Mouse (Mus musculus) CH12.LX (cell line): Measurements from ENCODE around the gene Rtn4rl1. TPM values are rescaled to one million over a fixed set of nuclear protein-coding genes. Genes with fewer than 3 reads are reported as not detected.

ENCODE experiments used
- DNase-seq: peaks from one replicate; pipeline ENCODE4 v3.0.0-alpha.2; 2013; ENCODE audit errors: extremely low read depth
- H3K27ac ChIP-seq: 2 replicates; pipeline ENCODE4 v1.5.1; 2012; ENCODE audit warnings: low read depth, mild to moderate bottlenecking, control low read depth, moderate library complexity; ENCODE audit not compliant: insufficient read depth
- H3K27me3 ChIP-seq: replicated peaks from 2 replicates; pipeline ENCODE3; 2012; ENCODE audit warnings: inconsistent platforms
- H3K36me3 ChIP-seq, 2 experiments: replicated peaks in 1 of 2; 2 replicates each; pipeline versions ENCODE3 to v1.6.1; 2012; ENCODE audit warnings: inconsistent platforms in 1 of 2, low read length in 1 of 2, mild to moderate bottlenecking in 1 of 2, mixed read lengths in 1 of 2, moderate library complexity in 1 of 2; ENCODE audit not compliant: control insufficient read depth in 1 of 2, insufficient read depth in 1 of 2
- H3K4me1 ChIP-seq, 2 experiments: 2 replicates each; pipeline ENCODE4 v1.6.1; 2012; ENCODE audit warnings: inconsistent platforms in 1 of 2, moderate library complexity in 1 of 2; ENCODE audit not compliant: insufficient read depth in 2 of 2, control insufficient read depth in 1 of 2
- H3K4me2 ChIP-seq: 2 replicates; pipeline ENCODE4 v1.6.1; 2012; ENCODE audit warnings: low read depth, mild to moderate bottlenecking, control low read depth; ENCODE audit not compliant: poor library complexity, insufficient read depth, severe bottlenecking
- H3K4me3 ChIP-seq, 3 experiments: fragments of 150-350 bp in 1 of 3; sonication (generic) in 1 of 3; replicated peaks in 1 of 3; 2 replicates each; pipeline versions ENCODE3 to v1.5.1; 2011 to 2012; ENCODE audit warnings: low read depth in 2 of 3, low read length in 2 of 3, mild to moderate bottlenecking in 2 of 3, moderate library complexity in 2 of 3, control low read depth in 1 of 3, improper control_type of control experiment in 1 of 3, inconsistent platforms in 1 of 3, mixed read lengths in 1 of 3; ENCODE audit not compliant: poor library complexity in 1 of 3
- H3K79me2 ChIP-seq: replicated peaks from 2 replicates; pipeline ENCODE4 v1.6.1; 2012; ENCODE audit warnings: mild to moderate bottlenecking, moderate library complexity; ENCODE audit not compliant: control insufficient read depth, poor library complexity, insufficient read depth, severe bottlenecking; ENCODE audit errors: extremely low read depth
- H3K9ac ChIP-seq: 2 replicates; pipeline ENCODE4 v1.6.1; 2012; ENCODE audit warnings: low read depth, mild to moderate bottlenecking, control low read depth, moderate library complexity; ENCODE audit not compliant: insufficient read depth
- H3K9me3 ChIP-seq: replicated peaks from 2 replicates; pipeline ENCODE3; 2012; ENCODE audit warnings: low read length, inconsistent platforms, mixed read lengths
- BHLHE40 ChIP-seq: IDR thresholded peaks from 2 replicates; pipeline ENCODE4 v1.6.1; 2011; ENCODE audit warnings: mild to moderate bottlenecking, low read depth, low read length, improper control_type of control experiment
- CHD2 ChIP-seq: IDR thresholded peaks from 2 replicates; pipeline ENCODE4 v1.6.1; 2011; ENCODE audit warnings: low read length, improper control_type of control experiment
- CTCF ChIP-seq, 2 experiments: IDR thresholded peaks in 1 of 2; conservative IDR thresholded peaks in 1 of 2; 2 replicates each; pipeline ENCODE4 v1.5.1; 2011 to 2012; ENCODE audit warnings: low read depth in 2 of 2, low read length in 2 of 2, improper control_type of control experiment in 1 of 2, inconsistent platforms in 1 of 2, mild to moderate bottlenecking in 1 of 2, moderate library complexity in 1 of 2
- GABPA ChIP-seq: IDR thresholded peaks from 2 replicates; pipeline ENCODE4 v1.6.1; 2012; ENCODE audit warnings: low read depth, low read length, improper control_type of control experiment, inconsistent platforms; ENCODE audit not compliant: insufficient replicate concordance
- HCFC1 ChIP-seq: IDR thresholded peaks from 2 replicates; pipeline ENCODE4 v1.6.1; 2012; ENCODE audit warnings: low read depth, mild to moderate bottlenecking, inconsistent platforms, low read length, improper control_type of control experiment
- JUN ChIP-seq: IDR thresholded peaks from 2 replicates; pipeline ENCODE4 v1.6.1; 2011; ENCODE audit warnings: low read depth, mild to moderate bottlenecking, low read length, improper control_type of control experiment, moderate library complexity; ENCODE audit not compliant: insufficient read depth
- JUND ChIP-seq: conservative IDR thresholded peaks from 2 replicates; pipeline ENCODE4 v1.6.1; 2011; ENCODE audit warnings: low read depth, low read length, improper control_type of control experiment
- MAFK ChIP-seq: IDR thresholded peaks from 2 replicates; pipeline ENCODE4 v1.6.1; 2011; ENCODE audit warnings: low read length, improper control_type of control experiment; ENCODE audit not compliant: insufficient replicate concordance
- MYC ChIP-seq: IDR thresholded peaks from 2 replicates; pipeline ENCODE4 v1.6.1; 2011; ENCODE audit warnings: low read depth, mild to moderate bottlenecking, improper control_type of control experiment, low read length
- NRF1 ChIP-seq: IDR thresholded peaks from 2 replicates; pipeline ENCODE4 v1.6.1; 2014; ENCODE audit warnings: low read depth, mild to moderate bottlenecking, inconsistent platforms, low read length, improper control_type of control experiment, moderate library complexity
- PAX5 ChIP-seq: IDR thresholded peaks from 2 replicates; pipeline ENCODE4 v1.6.1; 2012; ENCODE audit warnings: low read length, inconsistent platforms, mixed read lengths
- POLR2AphosphoS2 ChIP-seq: IDR thresholded peaks from 2 replicates; pipeline ENCODE4 v1.6.1; 2011; ENCODE audit warnings: low read depth, low read length, improper control_type of control experiment
- RAD21 ChIP-seq: IDR thresholded peaks from 2 replicates; pipeline ENCODE4 v1.6.1; 2011; ENCODE audit warnings: low read depth, mild to moderate bottlenecking, low read length, improper control_type of control experiment, moderate library complexity
- TCF12 ChIP-seq: IDR thresholded peaks from 2 replicates; pipeline ENCODE4 v1.6.1; 2014; ENCODE audit warnings: low read depth, mild to moderate bottlenecking, inconsistent platforms, low read length, improper control_type of control experiment
- UBTF ChIP-seq: IDR thresholded peaks from 2 replicates; pipeline ENCODE4 v1.6.1; 2012; ENCODE audit warnings: low read depth, mild to moderate bottlenecking, inconsistent platforms, low read length, improper control_type of control experiment, moderate library complexity
- ZC3H11A ChIP-seq: IDR thresholded peaks from 2 replicates; pipeline ENCODE4 v1.6.1; 2012; ENCODE audit warnings: low read depth, mild to moderate bottlenecking, inconsistent platforms, low read length, improper control_type of control experiment
- ZMIZ1 ChIP-seq: IDR thresholded peaks from 2 replicates; pipeline ENCODE4 v1.6.1; 2012; ENCODE audit warnings: low read depth, mild to moderate bottlenecking, inconsistent platforms, low read length, improper control_type of control experiment
- ZNF384 ChIP-seq: IDR thresholded peaks from 2 replicates; pipeline ENCODE4 v1.6.1; 2012; ENCODE audit warnings: low read depth, low read length, improper control_type of control experiment, inconsistent platforms
- dilution Hi-C: fragments of 300-500 bp; cut with MboI; formaldehyde crosslinking; loops from 2 replicates; pipeline ENCODE4 v1.14.3; 2020; ENCODE audit warnings: low sequenced_read_pairs; ENCODE audit not compliant: extremely low pct_unique_long_range_greater_than_20kb, extremely low pct_ligation_motif_present
- in situ Hi-C: fragments of 300-500 bp; cut with MboI; formaldehyde crosslinking; loops from 3 replicates; pipeline ENCODE4 v1.14.3; 2019; ENCODE audit warnings: low sequenced_read_pairs, low pct_ligation_motif_present, low pct_unique_long_range_greater_than_20kb, mixed read lengths
- polyA plus RNA-seq: library from polyadenylated mRNA; unstranded; fragments of >175 nt; gene quantifications from 2 replicates; pipeline ENCODE4 v1.2.1, GENCODE M21; 2012; ENCODE audit warnings: low read depth; ENCODE audit not compliant: insufficient read length
- total RNA-seq, 2 experiments: library from RNA; depleted of rRNA; stranded (reverse); fragments of 300-350 nt in 1 of 2; fragments of >200 nt in 1 of 2; gene quantifications; 2 replicates each; pipeline ENCODE4 v1.2.3; 2012 to 2014

Gene Rtn4rl1
- total and polyA plus RNA-seq, 3 experiments: 0.04 to 0.09 TPM; not detected in 1

- no peak overlapping the region for H3K4me3 ChIP-seq
- no peaks in the 10 kb centered on the region for H3K9me3 ChIP-seq
- dilution Hi-C loops (no loop called here), in situ Hi-C loops (no loop called here)
- DNase-seq: no peak
- no peak overlapping the region for H3K27ac ChIP-seq
- H3K36me3 ChIP-seq: no peaks in the 10 kb centered on the region
- H3K4me1 ChIP-seq: peaks cover 11 to 33% of the 10 kb centered on the region in 2 experiments
- TF ChIP-seq HCFC1 (no peak), NRF1 (no peak), CHD2 (no peak), JUND (no peak), CTCF (conservative IDR thresholded peaks at IDR 0.05 in 1 of 2, IDR thresholded peaks at IDR 0.05 in 1 of 2; ENCODE audit: low read depth in 2 of 2, low read length in 2 of 2) (no peak), POLR2AphosphoS2 (no peak), JUN (no peak), PAX5 (no peak), TCF12 (no peak)
- peaks cover 12% of the 10 kb centered on the region for H3K27me3 ChIP-seq
- no peak overlapping the region for H3K4me2 ChIP-seq
- H3K9ac ChIP-seq: no peak overlapping the region
- no peaks in the 10 kb centered on the region for H3K79me2 ChIP-seq
Observed at GRCm38 (mm10) chr11:75263274-75263963, 69.8 kb downstream of the Rtn4rl1 start.

- H3K79me2 ChIP-seq: no peaks in the 10 kb centered on the region
- H3K27me3 ChIP-seq: peaks cover 14% of the 10 kb centered on the region
- no peak overlapping the region for H3K9ac ChIP-seq
- no peak overlapping the region for H3K4me2 ChIP-seq
- peaks cover 13 to 36% of the 10 kb centered on the region in 2 experiments for H3K4me1 ChIP-seq
- no peaks in the 10 kb centered on the region for H3K9me3 ChIP-seq
- DNase-seq: no peak
- TF ChIP-seq POLR2AphosphoS2 (no peak), MAFK (no peak), GABPA (no peak), ZNF384 (no peak), ZC3H11A (no peak), MYC (no peak), UBTF (no peak), ZMIZ1 (no peak), BHLHE40 (no peak), TCF12 (no peak), RAD21 (no peak)
- dilution Hi-C loops (no loop called here), in situ Hi-C loops (no loop called here)
- H3K4me3 ChIP-seq: no peak overlapping the region
- H3K27ac ChIP-seq: no peak overlapping the region
- H3K36me3 ChIP-seq: no peaks in the 10 kb centered on the region
Observed at GRCm38 (mm10) chr11:75263964-75264312, 70.4 kb downstream of the Rtn4rl1 start.
